Mouse (Mus musculus) right cerebral cortex, postnatal 14 days (tissue): ENCODE measurements around the gene Rfx5.
"Not testable (repeated sequence)": the region's sequence is repeated elsewhere in the genome, so short reads cannot be mapped to it uniquely, and the experiment has no call there.

ENCODE experiments used
- DNase-seq: peaks from one replicate; pipeline ENCODE4 v3.0.0; 2022

Gene Rfx5

GRCm38 (mm10) chr3:94953764-94954616, at the start of gene Rfx5:
TSS of gene Rfx5 (plus strand) at chr3:94954075.
- DNase-seq, result peak; percentile 84

DNA sequence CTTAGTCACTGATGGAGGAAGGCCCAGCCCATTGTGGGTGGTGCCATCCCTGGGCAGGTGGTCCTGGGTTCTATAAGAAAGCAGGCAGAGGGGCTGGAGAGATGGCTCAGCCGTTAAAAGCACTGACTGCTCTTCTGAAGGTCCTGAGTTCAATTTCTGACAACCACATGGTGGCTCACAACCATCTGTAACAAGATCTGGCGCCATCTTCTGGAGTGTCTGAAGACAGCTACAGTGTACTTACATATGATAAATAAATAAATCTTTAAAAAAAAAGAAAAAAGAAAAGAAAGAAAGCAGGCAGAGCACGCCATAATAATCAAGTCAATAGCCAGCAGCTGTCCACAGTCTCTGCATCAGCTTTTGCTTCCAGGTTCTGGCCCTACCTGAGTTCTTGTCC, 49.1 kb upstream of the Rfx5 start:
- not testable (repeated sequence) for DNase-seq

DNA sequence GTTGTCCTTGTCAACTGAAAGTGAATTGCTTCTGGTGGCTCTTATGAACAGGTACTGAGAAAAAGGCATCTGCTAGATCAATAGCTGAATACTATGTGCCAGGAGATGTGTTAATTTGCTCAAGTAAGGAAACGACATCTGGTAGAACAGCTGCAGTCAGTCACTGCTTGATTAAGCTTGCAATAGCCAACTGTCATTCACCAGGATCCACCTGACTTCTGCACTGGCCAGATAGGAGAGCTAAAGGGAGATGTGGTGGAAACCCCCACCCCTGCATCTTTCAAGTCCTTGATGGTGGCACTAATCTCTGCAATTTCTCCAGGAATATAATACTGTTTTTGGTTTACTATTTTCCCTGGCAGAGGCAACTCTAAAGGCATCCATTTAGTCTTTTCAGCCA, 47.4 kb upstream of the Rfx5 start:
- DNase-seq, result no peak

DNA sequence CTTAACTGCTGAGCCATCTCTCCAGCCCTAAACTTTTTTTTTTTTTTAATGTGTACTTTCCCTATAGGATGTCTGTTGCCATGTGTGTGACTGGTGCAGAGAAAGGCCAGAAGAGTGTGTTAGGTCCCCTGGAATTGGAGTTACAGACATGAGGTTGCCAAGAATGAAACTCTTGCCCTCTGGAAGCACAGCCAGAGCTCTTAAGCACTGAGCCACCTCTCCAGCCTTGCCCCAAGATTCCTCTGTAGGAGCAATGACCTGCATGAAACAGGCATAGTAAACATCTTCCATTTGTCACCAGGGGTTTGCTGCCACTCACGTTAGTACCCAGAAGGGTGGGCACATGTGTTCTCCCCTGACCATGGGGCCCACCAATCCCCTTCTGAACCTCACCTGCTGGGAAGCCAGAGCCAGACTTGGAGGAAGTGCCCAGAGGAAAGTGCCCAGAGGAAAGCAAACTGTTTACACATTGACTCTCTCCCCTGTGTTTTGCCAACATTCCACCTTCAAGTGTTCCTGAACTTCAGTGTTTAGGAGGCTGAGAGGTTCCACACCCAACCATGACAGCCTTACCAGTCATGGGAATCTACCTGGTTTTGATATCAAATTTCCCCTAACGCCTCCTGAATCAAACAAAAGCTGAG, 42.7 kb upstream of the Rfx5 start:
- DNase-seq, result no peak

DNA sequence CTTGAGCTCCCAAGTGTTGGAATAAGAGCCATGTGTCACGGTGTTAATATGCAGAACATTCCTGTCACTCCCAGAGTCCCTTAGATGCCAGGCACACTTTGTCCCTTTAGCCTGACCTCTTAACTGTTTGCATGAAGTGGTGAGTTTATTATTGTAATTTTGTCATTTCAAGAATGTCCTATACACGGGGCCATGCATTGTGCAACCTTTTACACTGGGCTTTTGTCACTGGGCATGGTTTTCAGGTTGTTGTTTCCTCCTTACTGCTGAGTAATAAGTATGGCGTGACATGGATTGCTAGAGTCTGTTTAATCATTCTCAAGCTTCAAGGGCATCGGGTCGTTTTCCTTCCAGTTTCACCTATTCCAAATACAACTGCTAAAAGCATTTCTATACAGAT, 40.1 kb upstream of the Rfx5 start:
- no peak for DNase-seq

DNA sequence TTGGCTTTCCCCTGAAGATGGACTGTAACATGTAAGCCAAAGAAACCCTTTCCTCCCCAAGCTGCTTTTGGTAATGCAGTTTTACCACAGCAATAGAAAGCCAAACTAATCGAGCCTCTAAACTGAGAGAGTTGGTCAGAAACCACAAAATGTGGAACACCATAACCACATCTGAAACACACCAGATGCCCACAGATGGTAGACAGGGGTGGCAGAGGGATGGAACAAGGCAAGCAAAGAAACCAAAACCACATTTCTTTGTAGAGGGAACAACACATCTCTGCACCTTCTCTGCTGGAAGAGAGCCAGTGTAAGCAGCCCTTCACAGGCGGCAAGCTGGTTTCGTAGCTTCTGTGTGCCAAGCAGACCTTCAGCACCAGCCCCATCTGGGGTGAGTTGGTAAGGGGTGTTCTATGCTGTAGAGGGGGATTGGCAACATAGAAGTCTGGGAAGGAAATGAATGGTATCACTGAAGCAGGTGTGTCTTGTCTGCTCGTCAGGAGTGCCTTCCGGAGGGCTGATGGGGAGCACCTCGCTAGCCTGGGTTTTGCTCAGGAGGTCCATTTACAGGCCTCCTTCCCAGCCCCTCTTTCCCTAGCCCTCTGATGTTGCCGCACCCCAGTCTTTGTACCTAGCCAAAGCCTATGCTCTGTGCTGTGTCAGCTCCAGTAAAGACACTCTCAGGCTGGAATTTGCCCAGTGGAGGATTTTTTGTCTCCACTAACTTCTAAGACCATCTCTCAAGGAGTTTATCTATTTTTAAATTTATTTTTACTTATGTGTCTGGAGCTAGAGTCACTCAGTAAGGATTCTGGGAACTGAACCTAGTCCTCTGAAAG, 37.8 kb upstream of the Rfx5 start:
- no peak for DNase-seq

DNA sequence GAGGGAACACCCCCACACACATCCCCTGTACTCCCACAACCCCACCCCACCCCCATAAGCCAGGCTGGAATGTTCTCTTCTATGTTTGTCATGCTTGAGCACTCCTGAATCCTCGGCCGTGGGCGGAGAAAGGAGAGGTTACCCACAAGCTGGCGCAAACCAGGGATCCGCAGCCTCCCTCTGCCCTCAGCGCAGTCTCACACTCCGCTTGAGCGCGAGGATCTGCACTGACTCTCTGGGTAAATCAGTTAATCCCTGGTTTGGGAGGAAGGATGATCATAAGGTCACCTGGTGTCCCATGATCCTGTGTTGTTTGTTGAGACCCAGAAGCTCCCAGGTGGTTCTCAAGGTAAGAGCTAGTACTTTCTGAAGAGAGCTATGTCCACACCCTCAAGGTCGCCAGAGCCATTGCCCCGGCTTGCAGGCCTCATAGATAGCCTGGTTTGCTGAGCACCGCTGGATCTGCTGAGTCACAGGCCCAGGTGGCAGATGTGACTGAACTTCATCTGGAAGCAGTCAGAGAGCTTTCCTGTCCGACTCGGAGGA, 36.0 kb upstream of the Rfx5 start:
- peak; percentile 31 for DNase-seq

GRCm38 (mm10) chr3:94918845-94919244, 35.0 kb upstream of the Rfx5 start:
- DNase-seq, result no peak

- DNase-seq, result no peak
Measured at GRCm38 (mm10) chr3:94921104-94921503, 32.8 kb upstream of the Rfx5 start.

- DNase-seq, result no peak
Measured at GRCm38 (mm10) chr3:94922333-94922732, 31.5 kb upstream of the Rfx5 start.

- no peak for DNase-seq
Measured at GRCm38 (mm10) chr3:94924688-94925087, 29.2 kb upstream of the Rfx5 start.

- not testable (repeated sequence) for DNase-seq
Measured at GRCm38 (mm10) chr3:94926301-94926736, 27.6 kb upstream of the Rfx5 start.

GRCm38 (mm10) chr3:94928979-94929378, 24.9 kb upstream of the Rfx5 start:
- not testable (repeated sequence) for DNase-seq

DNA sequence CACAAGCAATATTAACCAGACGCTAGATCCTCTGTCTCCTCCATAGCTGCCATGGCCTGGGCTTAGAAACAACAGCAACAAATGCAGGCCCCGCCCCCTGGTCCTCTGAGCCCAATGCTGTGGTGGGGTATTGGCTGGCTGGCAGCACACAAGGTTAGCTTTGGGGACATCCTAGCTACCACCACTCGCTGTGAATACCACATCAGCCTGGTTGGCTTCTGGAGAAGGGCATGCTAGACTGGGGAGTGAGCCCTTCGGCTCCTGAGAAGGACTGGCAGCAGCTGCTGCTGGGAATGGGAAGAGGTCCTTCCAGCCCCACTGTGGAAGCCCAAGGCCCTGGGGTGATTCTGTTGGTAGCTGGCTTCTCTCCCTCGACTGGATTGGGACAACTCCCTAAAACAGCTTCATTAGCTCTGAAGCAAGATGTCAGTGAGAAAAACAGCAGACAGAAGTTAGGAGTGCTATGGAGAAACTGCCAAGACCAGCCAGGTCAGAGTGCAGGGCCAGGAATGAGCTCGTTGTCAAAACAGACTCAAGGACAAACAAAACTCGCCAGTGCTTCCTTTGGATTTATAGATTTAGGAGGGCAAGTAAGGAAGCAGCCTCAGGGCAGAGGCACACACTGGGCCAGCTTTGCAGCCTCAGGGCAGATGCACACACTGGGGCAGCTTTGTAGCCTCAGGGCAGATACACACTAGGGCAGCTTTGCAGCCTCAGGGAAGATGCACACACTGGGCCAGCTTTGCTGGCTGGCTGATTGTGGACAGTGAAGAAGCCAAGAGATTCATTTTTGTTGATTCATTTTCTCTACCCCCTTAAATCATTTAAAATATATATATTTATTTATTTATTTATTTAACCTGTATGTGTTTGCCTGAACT, 23.2 kb upstream of the Rfx5 start:
- DNase-seq, result not testable (repeated sequence)

DNA sequence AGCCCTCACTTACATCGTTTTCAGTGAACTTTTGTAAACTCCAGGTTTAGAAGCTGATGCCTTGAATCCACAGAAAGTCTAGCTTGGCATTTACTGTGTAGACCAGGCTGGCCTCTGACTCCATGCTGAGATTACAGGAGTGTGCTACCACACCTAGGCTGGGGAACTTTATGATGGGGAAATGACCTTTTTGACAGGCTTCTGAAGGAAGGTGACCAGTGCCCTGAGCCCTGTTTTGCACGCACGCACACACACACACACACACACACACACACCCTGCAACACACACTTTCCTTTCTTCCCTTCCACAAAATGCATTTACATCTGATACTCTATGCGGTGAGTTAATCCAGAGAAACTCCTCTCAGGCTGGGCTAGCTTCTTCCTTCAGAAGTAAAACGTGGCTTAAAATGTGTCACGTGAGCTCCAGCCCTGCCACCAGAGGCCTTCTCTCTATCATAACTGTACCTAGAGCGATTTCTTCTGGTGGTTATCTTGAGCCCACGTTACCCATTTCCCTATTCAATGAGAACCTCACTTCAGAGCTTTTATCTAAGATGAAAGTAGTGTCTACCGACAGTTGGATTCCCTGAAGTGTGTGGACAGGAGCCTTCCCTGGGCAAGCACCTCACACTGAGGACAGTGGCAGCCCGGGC, 22.3 kb upstream of the Rfx5 start:
- DNase-seq, result not testable (repeated sequence)

GRCm38 (mm10) chr3:94932279-94932678, 21.6 kb upstream of the Rfx5 start:
- DNase-seq, result not testable (repeated sequence)

GRCm38 (mm10) chr3:94932809-94933564, 20.9 kb upstream of the Rfx5 start, which contains the start of gene Selenbp1:
TSS of gene Selenbp1 (plus strand) at chr3:94933056.
- DNase-seq, result peak; percentile 22

DNA sequence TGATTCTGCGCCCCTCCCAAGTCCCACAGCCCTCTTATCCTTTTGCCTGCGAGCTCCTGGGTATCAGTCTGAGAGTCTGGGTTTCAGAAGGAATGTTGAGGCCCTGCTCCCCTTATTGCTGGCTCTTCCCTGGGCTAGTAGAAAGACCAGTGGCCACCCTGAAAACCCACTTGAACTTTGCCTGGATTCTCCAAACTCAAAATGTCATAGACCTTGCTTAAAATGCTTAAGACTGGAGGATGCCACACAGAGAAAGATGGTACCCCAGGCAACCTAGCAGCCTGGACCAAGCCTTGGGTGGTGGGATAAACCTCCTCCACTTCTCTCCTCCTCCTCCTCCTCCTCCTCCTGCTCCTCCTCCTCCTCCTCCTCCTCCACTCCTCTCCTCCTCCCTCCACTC, 20.3 kb upstream of the Rfx5 start:
- DNase-seq, result not testable (repeated sequence)

DNA sequence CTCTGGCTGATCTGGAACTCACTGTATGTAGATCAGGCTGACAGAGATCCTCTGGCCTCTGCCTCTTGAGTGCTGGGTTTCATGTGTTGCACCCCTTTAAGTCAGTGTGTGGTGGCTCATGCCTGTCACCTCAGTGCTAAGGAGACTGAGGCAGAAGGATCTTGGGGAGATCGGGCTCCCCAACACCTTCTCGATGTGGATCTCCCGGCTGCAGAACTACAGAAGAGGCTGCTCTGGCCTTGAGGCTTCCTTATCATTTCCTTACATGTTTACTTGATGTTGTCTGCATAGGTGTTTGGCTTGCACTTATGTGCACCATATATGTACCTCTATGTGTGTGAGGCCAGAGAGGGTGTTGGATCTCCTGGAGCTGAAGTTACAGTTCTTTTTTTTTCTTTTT, 19.3 kb upstream of the Rfx5 start:
- DNase-seq, result not testable (repeated sequence)

GRCm38 (mm10) chr3:94935332-94935731, 18.5 kb upstream of the Rfx5 start:
- not testable (repeated sequence) for DNase-seq
